Mouse (Mus musculus): ENCODE measurements around the gene Ncoa3.

- TF ChIP-seq POLR2A (IDR thresholded peaks at IDR 0.05; ENCODE audit: extremely low read depth, insufficient read depth, low read length) = no peak
- no peak for TF ChIP-seq CTCF (IDR thresholded peaks at IDR 0.05; ENCODE audit: low read depth, low read length)
Observed at GRCm38 (mm10) chr2:165949719-165950118, 42.7 kb upstream of the Ncoa3 start.

Measured in liver, adult 2 months (tissue).